Mouse (Mus musculus): Measurements from ENCODE around the gene Brd1.

DNA sequence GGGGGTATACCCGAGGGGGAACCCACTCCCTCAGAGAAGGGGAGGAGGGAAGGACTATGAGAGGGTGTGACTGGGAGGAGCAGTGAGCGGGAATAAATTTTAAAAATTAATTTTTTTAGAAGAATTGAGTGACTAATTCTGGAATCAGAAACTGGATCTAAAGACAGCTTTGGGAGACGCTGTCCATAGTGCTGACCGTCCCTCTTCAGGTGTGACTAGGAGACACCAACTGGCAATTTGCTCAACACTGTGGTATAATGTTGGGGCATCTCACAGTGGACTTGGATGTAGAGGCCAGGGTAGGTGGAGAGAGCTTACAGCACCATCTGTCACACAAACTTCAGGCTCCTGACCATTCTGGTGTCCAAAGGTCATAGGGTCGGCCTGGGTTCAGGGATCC is 82.0 kb downstream of the Brd1 start:
- TF ChIP-seq CTCF (IDR thresholded peaks at IDR 0.05; ENCODE audit: low read depth) (no peak), EP300 (IDR thresholded peaks at IDR 0.05; ENCODE audit: low read depth) (no peak)

All from liver, postnatal 0 days (tissue).